Mouse (Mus musculus) cortical plate, adult 2 months (tissue): ENCODE data around the gene Rps29.

Experiments
- CTCF ChIP-seq: fragments of 200-500 bp; IDR thresholded peaks from 2 replicates; pipeline ENCODE4 v1.5.1; 2011; ENCODE audit warnings: mild to moderate bottlenecking, control low read depth, low read length; ENCODE audit not compliant: insufficient read depth; ENCODE audit errors: extremely low read depth
- POLR2A ChIP-seq: fragments of 200-500 bp; IDR thresholded peaks from 2 replicates; pipeline ENCODE4 v1.6.1; 2011; ENCODE audit warnings: mild to moderate bottlenecking, low read length, control low read depth; ENCODE audit not compliant: insufficient read depth; ENCODE audit errors: extremely low read depth

GRCm38 (mm10) chr12:69122801-69123200, 36.2 kb downstream of the Rps29 start:
- TF ChIP-seq CTCF (no peak), POLR2A (no peak)
